Mouse (Mus musculus) spleen, embryonic (tissue): Measurements from ENCODE around the gene Rexo4.

Experiments used
- CTCF ChIA-PET: fragments of 350-600 bp; sonication (Branson Sonifier 250); formaldehyde crosslinking; loops from one replicate; lab custom pipeline; 2022; lab: Charles Lee

Rexo4 gene

GRCm38 (mm10) chr2:26910994-26911765 is 53.0 kb downstream of the Rexo4 start:
- CTCF ChIA-PET: no interaction called here

GRCm38 (mm10) chr2:26910124-26910993 is 53.8 kb downstream of the Rexo4 start, which contains the start of the genes Med22 and Rpl7a:
TSS of gene Med22 (minus strand) at chr2:26910677.
TSS of gene Rpl7a (plus strand) at chr2:26910764.
- CTCF ChIA-PET: interaction anchor here (0.6 kb wide), 1 partner anchor 564 kb away, joined by 3 read pairs; no protein-coding TSS in a partner anchor

DNA sequence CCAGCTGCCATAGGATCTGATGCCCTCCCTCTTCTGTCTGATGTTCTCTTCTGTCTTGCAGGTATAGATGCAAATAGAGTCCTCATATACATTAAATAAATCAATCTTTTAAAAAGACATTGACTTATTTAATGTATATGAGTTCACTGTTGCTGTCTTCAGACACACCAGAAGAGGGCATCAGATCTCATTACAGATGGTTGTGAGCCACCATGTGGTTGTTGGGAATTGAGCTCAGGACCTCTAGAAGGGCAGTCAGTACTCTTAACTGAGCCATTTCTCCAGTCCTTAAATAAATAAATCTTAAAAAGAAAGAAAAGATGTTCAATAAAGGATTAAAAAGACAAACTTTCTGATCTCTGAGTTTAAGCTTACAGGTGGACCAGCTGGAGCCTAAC is 54.8 kb downstream of the Rexo4 start:
- CTCF ChIA-PET: interaction anchor here (0.5 to 0.6 kb wide), 2 partner anchors 563 to 1937 kb away, joined by 3 to 8 read pairs; no protein-coding TSS in a partner anchor

DNA sequence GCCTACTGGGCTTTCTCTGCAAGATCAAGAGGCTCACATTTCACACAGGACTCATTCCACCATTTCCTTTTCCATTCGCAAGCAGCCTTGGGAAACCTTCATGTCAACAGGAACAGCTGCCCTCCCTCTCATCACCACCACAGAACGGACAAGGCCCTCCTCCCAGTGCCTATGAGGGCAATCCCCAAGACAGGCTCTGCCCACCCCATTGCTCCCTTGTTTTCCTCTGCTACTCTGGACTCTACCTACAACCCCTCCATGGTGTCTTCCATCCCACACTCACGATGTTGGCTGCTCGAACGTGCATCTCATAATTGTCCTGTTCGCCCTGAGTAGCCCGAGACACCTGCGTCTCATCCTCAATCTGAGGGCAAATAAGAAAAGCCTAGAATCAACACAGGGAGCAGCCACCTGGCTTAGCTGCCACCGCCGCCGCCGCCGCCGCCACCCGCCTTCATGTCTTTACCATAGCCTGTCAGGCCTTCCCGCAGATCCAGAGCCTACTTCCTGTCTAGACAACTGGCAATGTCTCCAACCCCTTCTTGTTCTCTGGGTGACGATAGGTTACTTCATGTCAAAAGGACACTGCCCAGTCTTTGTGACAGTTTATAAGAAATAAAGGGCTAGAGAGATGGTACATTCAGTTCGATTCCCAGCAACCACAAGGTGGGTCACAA is 55.3 kb downstream of the Rexo4 start:
- CTCF ChIA-PET: interaction anchor here (0.5 kb wide), 1 partner anchor 1936 kb away, joined by 8 read pairs; no protein-coding TSS in a partner anchor

- CTCF ChIA-PET: interaction anchor here (0.5 kb wide), 1 partner anchor 418 kb away, joined by 7 read pairs; no protein-coding TSS in a partner anchor
These were observed 57.1 kb downstream of the Rexo4 start for GRCm38 (mm10) chr2:26907109-26907508.

DNA sequence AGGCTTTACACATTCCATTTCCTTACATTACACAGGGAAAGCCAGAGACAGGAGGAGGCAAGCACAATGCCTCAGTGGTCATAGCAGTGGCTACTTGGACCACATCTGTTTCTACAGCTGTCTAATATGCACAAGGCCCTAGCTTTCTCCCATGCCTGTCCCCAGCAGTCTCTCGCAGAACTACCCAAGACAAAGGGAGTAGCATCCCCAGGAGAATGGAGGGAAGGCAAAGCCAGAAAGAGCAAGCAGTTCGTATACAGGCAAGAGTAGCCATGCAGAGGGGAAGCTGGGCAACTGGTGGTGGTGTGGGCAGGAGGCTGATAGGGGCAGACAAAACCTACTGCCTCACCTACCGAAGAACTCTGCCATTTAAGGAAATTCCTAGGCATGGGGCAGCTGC is 57.8 kb downstream of the Rexo4 start:
- CTCF ChIA-PET: interaction anchor here (0.5 kb wide), 1 partner anchor 418 kb away, joined by 7 read pairs; no protein-coding TSS in a partner anchor

DNA sequence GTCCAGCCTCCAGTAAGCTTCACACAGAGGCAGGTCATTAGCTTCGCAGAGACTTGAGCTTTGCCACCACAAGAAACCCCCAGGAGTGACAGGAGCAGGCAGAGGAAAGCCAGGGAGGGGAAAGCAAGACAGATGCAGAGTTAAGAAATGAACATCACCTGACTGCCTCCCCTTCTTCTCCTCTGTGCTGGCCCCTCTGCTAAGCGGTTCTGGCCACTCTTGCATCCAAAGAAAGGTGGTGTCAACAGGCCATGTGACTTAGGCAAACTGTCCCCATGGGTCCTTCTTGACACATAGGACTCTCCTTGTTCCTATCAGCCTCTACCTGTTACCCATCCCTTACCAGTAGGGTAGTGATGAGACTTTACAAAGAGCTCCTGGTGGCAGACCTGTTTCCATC is 58.2 kb downstream of the Rexo4 start:
- CTCF ChIA-PET: no interaction called here
